Mouse (Mus musculus): ENCODE data around the gene Gm29106.
"Not testable (repeated sequence)": the region's sequence is repeated elsewhere in the genome, so short reads cannot be mapped to it uniquely, and the experiment has no call there.

The Gm29106 gene

DNA sequence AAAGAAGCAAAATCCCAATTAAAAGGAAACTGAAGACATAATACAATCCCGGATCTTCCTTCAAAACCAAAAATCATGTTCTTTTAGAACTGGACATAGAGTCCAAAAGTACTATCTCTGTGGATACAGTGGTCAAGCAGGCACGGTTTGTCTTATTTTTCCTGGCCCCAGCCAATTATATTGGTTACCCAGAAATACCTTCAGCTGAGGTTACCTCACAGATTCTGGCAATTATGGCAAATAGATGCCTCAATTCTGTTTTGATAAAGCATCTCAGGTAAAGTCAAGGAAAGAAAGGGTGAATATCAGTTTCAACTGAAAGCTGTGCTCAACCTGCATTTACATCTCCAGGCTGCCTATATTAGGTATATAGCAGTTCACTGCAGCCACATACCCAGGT is at the start of gene Gm29106:
Gene Gm29106, plus strand, starts transcription at position 301 of the 400 bp plus-strand sequence.
- not testable (repeated sequence) for DNase-seq

- no peak for DNase-seq
Observed at GRCm38 (mm10) chr1:118228540-118228939, 52.2 kb downstream of the Gm29106 start.

- DNase-seq = no peak
Observed at GRCm38 (mm10) chr1:118236032-118236431, 59.7 kb downstream of the Gm29106 start.

All from kidney, postnatal 25 days (tissue).